In genomic region chr12:83375015-83375831, GRCm38 (mm10) we compare ENCODE assay signal across 10 mouse cellular contexts.
DNase-seq lines count a peak whose midpoint lies in the region; ATAC-seq and TF ChIP-seq lines count a peak whose summit lies in the region.
"Had no signal": no experiment of that assay in that cellular context is flagged by ENCODE, and none has a peak within 500 bp of the region (broad histone marks: within the 10 kb centered on the region; RNA-seq: fewer than 3 reads in every experiment).

No protein-coding gene starts in this region.

- H3K27ac ChIP-seq in bone marrow, adult 2 months (ENCODE audit: control insufficient read depth, insufficient read depth, low read depth, low read length, poor library complexity): peak overlapping the region; percentile 70
- H3K27ac ChIP-seq in heart, postnatal 0 days (ENCODE audit: low read depth): peak overlapping the region; percentile 47
- H3K27ac ChIP-seq in midbrain, embryonic 11.5 days (ENCODE audit: low read depth, low read length): no peak overlapping the region
- no peak overlapping the region for H3K27ac ChIP-seq in lung, postnatal 0 days (ENCODE audit: low read length)
- H3K27ac ChIP-seq in forebrain, embryonic 16.5 days (ENCODE audit: low read length): no peak overlapping the region

- peak overlapping the region; percentile 58 for H3K4me3 ChIP-seq in G1E (ENCODE audit: low read depth, low read length)
- no peak overlapping the region for H3K4me3 ChIP-seq in bone marrow, adult 2 months (replicated peaks; ENCODE audit: control insufficient read depth, low read depth, low read length)
- H3K4me3 ChIP-seq in heart, postnatal 0 days (ENCODE audit: low read depth, low read length): no peak overlapping the region
- H3K4me3 ChIP-seq in midbrain, embryonic 11.5 days (ENCODE audit: low read depth, low read length): no peak overlapping the region
- no peak overlapping the region for H3K4me3 ChIP-seq in lung, postnatal 0 days (ENCODE audit: low read depth, low read length)
- no peak overlapping the region for H3K4me3 ChIP-seq in forebrain, embryonic 16.5 days (replicated peaks; ENCODE audit: low read length)
- H3K4me3 ChIP-seq: myocyte had no signal

- H3K4me2 ChIP-seq in heart, postnatal 0 days (ENCODE audit: low read depth, low read length): no peak overlapping the region
- H3K4me2 ChIP-seq in midbrain, embryonic 11.5 days: no peak overlapping the region
- H3K4me2 ChIP-seq in lung, postnatal 0 days (replicated peaks; ENCODE audit: low read depth, low read length): no peak overlapping the region
- no peak overlapping the region for H3K4me2 ChIP-seq in forebrain, embryonic 16.5 days (ENCODE audit: low read length)

- H3K9me3 ChIP-seq in G1E (replicated peaks): no peaks in the 10 kb centered on the region
- no peaks in the 10 kb centered on the region for H3K9me3 ChIP-seq in heart, postnatal 0 days (replicated peaks; ENCODE audit: control insufficient read depth, low read length)
- no peaks in the 10 kb centered on the region for H3K9me3 ChIP-seq in midbrain, embryonic 11.5 days (ENCODE audit: control insufficient read depth, low read length)
- H3K9me3 ChIP-seq in lung, postnatal 0 days (ENCODE audit: low read length): no peaks in the 10 kb centered on the region
- H3K9me3 ChIP-seq in forebrain, embryonic 16.5 days (ENCODE audit: control insufficient read depth, low read length): no peaks in the 10 kb centered on the region

- TF ChIP-seq POLR2A in bone marrow, adult 2 months (IDR thresholded peaks at IDR 0.05; ENCODE audit: borderline replicate concordance, control insufficient read depth, low read depth, low read length): no peak

- TF ChIP-seq EP300 in heart, postnatal 0 days (IDR thresholded peaks at IDR 0.05; ENCODE audit: low read depth): no peak
- TF ChIP-seq EP300 in lung, postnatal 0 days (IDR thresholded peaks at IDR 0.05): no peak

- DNase-seq in G1E (ENCODE audit: low spot score): peak; percentile 93
- DNase-seq in heart, postnatal 0 days (ENCODE audit: low spot score): peak; percentile 51
- no peak for DNase-seq in midbrain, embryonic 11.5 days (ENCODE audit: low spot score, missing footprints)
- no peak for DNase-seq in lung, postnatal 0 days (ENCODE audit: low spot score)
- no peak for DNase-seq in lung, postnatal 14 days
- DNase-seq: cerebellum, adult 8-10 months had no signal

- no peaks in the 10 kb centered on the region for H3K27me3 ChIP-seq in G1E (ENCODE audit: insufficient read depth, low read length)
- H3K27me3 ChIP-seq in heart, postnatal 0 days (ENCODE audit: control insufficient read depth, insufficient read depth, low read length): no peaks in the 10 kb centered on the region
- no peaks in the 10 kb centered on the region for H3K27me3 ChIP-seq in midbrain, embryonic 11.5 days (ENCODE audit: control insufficient read depth, insufficient read depth, low read length)
- no peaks in the 10 kb centered on the region for H3K27me3 ChIP-seq in lung, postnatal 0 days (replicated peaks; ENCODE audit: insufficient read depth, low read length)
- no peaks in the 10 kb centered on the region for H3K27me3 ChIP-seq in forebrain, embryonic 16.5 days (replicated peaks; ENCODE audit: control insufficient read depth, insufficient read depth, low read length)

- H3K4me1 ChIP-seq in G1E (ENCODE audit: insufficient read depth, low read depth, low read length): peaks cover 91% of the 10 kb centered on the region
- peaks cover 3% of the 10 kb centered on the region; the same call in 1 of the 2 replicates for H3K4me1 ChIP-seq in bone marrow, adult 2 months (ENCODE audit: control insufficient read depth, insufficient read depth, low read length)
- no peaks in the 10 kb centered on the region; the same call in 1 of the 2 replicates for H3K4me1 ChIP-seq in heart, postnatal 0 days (ENCODE audit: control insufficient read depth, insufficient read depth)
- H3K4me1 ChIP-seq in midbrain, embryonic 11.5 days (ENCODE audit: control insufficient read depth, insufficient read depth, low read length): 0 out of 2 replicates have a peak, but pooled peaks cover 2% of the 10 kb centered on the region
- H3K4me1 ChIP-seq in lung, postnatal 0 days (ENCODE audit: insufficient read depth, low read depth, low read length): no peaks in the 10 kb centered on the region
- no peaks in the 10 kb centered on the region; the same call in 1 of the 2 replicates for H3K4me1 ChIP-seq in forebrain, embryonic 16.5 days (replicated peaks; ENCODE audit: control insufficient read depth, insufficient read depth, low read length)

- 50% methylated on average over 12 of the region's 12 CpGs for WGBS in bone marrow, adult 2 months
- WGBS in heart, postnatal 0 days: 69% methylated on average over 12 of the region's 12 CpGs
- 85% methylated on average over 12 of the region's 12 CpGs for WGBS in midbrain, embryonic 11.5 days
- WGBS in lung, postnatal 0 days: 67% methylated on average over 12 of the region's 12 CpGs
- 89% methylated on average over 12 of the region's 12 CpGs for WGBS in forebrain, embryonic 16.5 days

- TF ChIP-seq CTCF in G1E (IDR thresholded peaks at IDR 0.05; ENCODE audit: low read depth, low read length): no peak
- TF ChIP-seq CTCF in bone marrow, adult 2 months (IDR thresholded peaks at IDR 0.05; ENCODE audit: control insufficient read depth, insufficient read depth, low read length): no peak
- no peak for TF ChIP-seq CTCF in heart, postnatal 0 days (IDR thresholded peaks at IDR 0.05; ENCODE audit: low read depth)
- no peak for TF ChIP-seq CTCF in lung, postnatal 0 days (IDR thresholded peaks at IDR 0.05)

- H3K36me3 ChIP-seq in G1E (replicated peaks): peaks cover 14% of the 10 kb centered on the region
- no peaks in the 10 kb centered on the region for H3K36me3 ChIP-seq in heart, postnatal 0 days (replicated peaks; ENCODE audit: control insufficient read depth, insufficient read depth, low read length)
- H3K36me3 ChIP-seq in midbrain, embryonic 11.5 days (ENCODE audit: control insufficient read depth, insufficient read depth, low read length): no peaks in the 10 kb centered on the region
- H3K36me3 ChIP-seq in lung, postnatal 0 days (ENCODE audit: insufficient read depth, low read length): no peaks in the 10 kb centered on the region
- no peaks in the 10 kb centered on the region for H3K36me3 ChIP-seq in forebrain, embryonic 16.5 days (ENCODE audit: control insufficient read depth, insufficient read depth)

- ATAC-seq in G1E (ENCODE audit: extremely low read depth, insufficient number of reproducible peaks, low FRiP score, poor library complexity, severe bottlenecking): peak; percentile 96
- peak; percentile 79 for ATAC-seq in heart, postnatal 0 days (ENCODE audit: insufficient read depth, low read depth)
- peak; percentile 95 for ATAC-seq in megakaryocyte progenitor cell, adult 5-6 weeks (replicated peaks; ENCODE audit: poor library complexity)
- ATAC-seq in midbrain, embryonic 11.5 days (ENCODE audit: low FRiP score): no peak
- no peak for ATAC-seq in lung, postnatal 0 days
- ATAC-seq in forebrain, embryonic 16.5 days: no peak

- no peak overlapping the region for H3K9ac ChIP-seq in heart, postnatal 0 days (replicated peaks; ENCODE audit: low read depth, low read length)
- no peak overlapping the region for H3K9ac ChIP-seq in midbrain, embryonic 11.5 days (ENCODE audit: low read length)
- H3K9ac ChIP-seq in lung, postnatal 0 days (replicated peaks; ENCODE audit: low read depth): no peak overlapping the region
- H3K9ac ChIP-seq in forebrain, embryonic 16.5 days (replicated peaks; ENCODE audit: low read depth, low read length): no peak overlapping the region

Comparison
In these comparisons a context has a peak if more than half of its experiments do, and no peak if none do; other contexts are left out.
1. ATAC-seq: peak in G1E (single experiment), heart, postnatal 0 days (single experiment) and megakaryocyte progenitor cell, adult 5-6 weeks (single experiment); none in midbrain, embryonic 11.5 days (single experiment), lung, postnatal 0 days (single experiment) and forebrain, embryonic 16.5 days (single experiment).
2. DNase-seq: peak in G1E (single experiment) and heart, postnatal 0 days (single experiment); none in midbrain, embryonic 11.5 days (single experiment), lung, postnatal 0 days (single experiment) and lung, postnatal 14 days (single experiment).
3. H3K27ac ChIP-seq: peak in bone marrow, adult 2 months (single experiment) and heart, postnatal 0 days (single experiment); none in midbrain, embryonic 11.5 days (single experiment), lung, postnatal 0 days (single experiment) and forebrain, embryonic 16.5 days (single experiment).